Mouse (Mus musculus) kidney, adult 11 months (tissue): ENCODE data around the gene Gpbp1.

Source experiments
- DNase-seq: peaks from one replicate; pipeline ENCODE4 v3.0.0; 2022

Gene Gpbp1

DNA sequence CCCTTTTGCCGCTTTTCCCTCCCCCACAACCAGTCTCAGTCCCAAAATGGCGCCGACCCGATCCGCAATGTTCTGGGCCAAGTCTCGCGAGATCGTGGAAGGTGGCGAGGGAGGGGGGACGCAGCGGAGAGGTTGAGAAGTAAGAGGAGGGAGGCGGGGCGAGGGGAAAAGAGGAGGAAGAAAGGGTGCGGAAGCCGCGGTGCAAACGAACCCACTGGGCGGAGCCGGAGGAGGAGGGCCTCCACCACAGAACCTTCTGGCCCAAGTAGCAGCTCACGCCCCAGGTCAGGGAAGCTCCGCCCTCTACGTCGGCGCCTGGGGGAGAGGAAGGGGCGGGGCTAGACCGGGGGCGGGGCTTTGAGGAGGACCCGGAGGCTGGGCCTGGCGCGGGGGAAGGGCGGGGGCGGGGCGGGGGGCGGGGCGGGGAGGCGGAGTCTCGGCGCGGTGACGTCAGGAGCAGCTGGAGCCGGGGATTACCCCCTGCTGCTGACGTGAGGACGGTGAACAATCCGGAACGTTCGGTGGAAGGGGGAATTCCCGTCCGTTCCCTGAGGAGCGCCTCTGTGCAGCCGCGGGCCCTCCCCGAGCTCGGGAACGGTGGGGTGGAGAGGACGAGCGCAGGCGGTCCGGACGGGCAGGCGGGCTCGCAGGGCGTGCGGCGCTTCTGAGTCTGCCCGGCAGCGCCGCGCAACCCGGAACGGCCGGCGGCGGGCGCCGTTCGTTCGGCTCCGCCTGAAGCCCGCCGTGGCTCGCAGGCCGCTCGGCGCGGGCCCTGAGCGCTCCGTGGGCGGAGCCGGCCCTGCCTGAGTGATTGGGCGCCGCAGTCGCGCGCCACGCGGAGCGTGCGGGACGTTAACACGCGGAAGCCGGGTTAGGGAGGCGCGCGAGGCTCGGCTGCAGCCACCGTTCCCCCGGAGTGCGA is at the start of gene Gpbp1:
TSS of gene Gpbp1 (minus strand) at position 310 of the 922 bp plus-strand sequence.
- peak; percentile 100 for DNase-seq

DNA sequence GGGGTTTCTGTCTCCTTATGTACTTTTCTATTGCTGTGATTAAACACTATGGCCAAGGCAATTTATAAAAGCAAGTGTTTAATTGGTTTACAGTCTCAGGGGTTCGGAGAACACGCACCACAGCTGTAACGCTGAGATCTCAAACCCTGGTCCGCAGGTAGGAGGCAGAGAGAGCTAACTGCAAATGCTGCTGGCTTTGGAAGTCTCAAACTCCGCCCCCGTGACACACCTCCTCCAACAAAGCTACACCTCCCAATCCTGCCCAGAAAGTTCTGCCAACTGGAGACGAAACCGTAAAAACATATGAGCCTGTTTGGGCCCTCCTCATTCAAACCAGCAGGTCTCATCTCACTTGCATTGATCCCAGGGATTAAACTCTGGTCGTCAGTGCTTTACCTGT is 47.8 kb upstream of the Gpbp1 start:
- DNase-seq = no peak

DNA sequence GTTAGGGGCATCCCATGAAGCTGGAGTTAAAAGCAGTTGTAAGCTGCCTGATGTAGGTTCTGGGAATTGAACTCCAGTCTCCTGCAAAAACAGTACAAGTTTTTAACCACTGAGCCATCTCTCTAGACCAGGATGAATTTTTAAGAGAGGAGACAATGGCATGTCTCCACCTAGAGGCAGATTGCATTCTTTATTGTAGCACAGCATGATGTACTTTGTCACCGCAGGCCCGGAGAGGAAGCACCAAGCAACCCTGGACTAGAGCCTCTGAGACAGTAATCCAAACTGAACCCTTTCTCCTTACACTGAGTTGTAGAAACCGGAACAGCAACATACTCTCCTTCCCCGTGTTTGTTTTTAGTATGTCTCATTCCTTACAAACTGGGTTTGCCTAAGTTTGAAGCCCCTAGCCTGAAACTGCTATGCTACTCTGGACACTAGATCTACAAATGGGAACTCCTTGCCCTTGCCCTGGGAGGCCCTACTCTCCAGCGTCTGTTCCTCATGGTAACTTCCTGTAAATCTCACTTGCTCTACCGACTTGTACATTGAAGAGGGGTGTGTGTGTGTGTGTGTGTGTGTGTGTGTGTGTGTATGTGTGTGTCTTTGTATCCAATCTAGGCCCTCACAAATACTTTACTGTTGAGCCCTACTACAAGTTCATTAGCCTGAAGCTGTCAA is 46.4 kb upstream of the Gpbp1 start:
- no peak for DNase-seq

DNA sequence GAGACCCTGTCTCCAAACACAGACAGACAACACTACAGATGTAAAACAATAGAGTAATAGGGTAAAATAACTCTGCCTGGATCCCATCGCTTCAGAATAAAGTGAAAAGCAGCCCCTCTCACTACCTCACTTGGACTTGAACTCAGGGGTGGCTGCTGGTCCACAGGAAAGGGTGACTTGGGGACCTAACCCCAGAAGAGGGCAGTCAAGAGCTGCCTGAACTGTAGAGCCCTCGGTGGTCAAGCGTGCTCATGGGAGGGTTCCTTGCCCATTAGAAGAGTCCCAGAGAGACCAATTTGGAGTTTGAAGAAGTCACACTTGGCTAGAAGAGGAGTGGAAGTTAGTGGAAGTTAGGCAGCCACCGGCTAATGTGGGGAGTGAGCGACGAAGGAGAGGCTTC is 44.2 kb upstream of the Gpbp1 start:
- no peak for DNase-seq

- DNase-seq = no peak
These were observed 42.5 kb upstream of the Gpbp1 start for GRCm38 (mm10) chr13:111532178-111532948.

DNA sequence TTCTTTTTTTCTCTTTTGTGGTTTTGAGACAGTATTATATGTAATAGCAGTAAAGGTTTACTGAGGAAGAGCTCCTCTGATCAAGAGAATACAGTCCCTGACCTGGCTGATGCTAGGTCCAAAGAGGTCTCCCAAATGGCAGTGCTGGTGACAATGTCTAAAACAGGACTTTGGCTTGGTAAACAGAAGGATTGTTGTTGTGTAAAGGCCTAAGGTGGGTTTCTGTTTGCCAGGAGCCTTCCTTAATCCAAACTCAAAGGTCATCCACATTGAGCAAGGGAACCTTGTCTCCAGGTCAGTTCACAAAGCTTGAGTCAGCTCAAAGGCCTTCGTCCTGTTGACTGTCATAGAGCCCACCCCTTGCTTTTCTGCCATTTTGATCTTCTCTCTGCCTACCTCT is 41.8 kb upstream of the Gpbp1 start:
- no peak for DNase-seq

- no peak for DNase-seq
These were observed 34.4 kb upstream of the Gpbp1 start for GRCm38 (mm10) chr13:111524277-111524676.

DNA sequence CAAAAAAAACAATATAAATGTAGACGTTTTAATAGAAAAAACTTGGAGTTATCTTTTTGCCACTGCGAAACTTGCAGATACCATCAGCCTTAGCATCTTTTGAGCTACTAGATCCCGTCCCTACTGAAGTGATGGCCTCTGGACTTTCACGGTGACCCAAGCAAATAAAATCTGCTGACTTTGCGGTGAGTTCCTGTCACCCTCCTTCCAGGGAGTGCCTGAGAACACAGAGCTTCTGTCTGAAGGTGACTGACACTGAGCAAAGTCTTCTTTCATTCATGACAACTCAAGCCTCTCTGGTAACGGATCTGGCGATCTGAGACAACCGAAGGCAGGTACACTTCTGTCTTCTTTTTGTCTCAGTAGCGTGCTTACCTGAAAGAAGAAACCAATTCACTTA is 32.4 kb upstream of the Gpbp1 start:
- DNase-seq = no peak

DNA sequence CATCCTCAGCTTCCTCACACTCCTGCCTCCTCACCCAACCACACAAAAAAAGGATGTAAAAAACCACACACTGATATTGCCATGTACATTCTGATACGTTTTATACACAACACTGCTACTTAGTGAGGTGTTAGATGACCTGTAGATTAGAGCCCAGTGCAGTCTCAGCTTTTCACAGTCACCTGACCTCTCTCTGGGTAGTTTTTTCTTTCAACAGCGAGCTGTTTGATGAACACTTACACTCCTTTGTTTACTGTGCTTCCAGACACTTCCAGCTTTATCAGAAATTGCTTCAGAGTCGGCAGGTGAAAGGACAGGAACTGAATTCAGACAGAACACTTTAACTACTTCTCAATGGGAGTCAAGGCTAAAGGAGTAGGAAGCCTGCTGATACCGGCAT is 30.5 kb upstream of the Gpbp1 start:
- DNase-seq = no peak

DNA sequence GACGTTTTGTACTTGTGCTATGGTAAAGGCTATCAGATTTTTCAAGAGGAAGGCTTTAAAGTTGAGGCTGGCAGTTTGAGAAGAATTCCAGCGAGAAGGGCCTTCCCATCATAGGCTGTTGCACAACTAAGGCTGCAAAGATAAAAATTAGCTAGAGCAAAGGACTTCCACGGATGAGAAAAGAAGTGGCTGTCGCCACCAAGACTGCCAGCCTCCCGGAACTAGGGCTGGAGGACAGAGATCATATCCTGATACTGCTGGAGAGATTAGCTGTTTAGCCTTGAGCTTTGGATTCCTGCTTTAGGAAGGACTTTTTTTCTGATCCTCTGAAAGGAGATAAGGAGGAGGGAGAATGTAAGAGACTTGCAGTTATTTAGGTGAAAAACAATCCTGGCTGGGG is 28.4 kb upstream of the Gpbp1 start:
- DNase-seq = no peak

- DNase-seq = no peak
These were observed 26.7 kb upstream of the Gpbp1 start for GRCm38 (mm10) chr13:111516385-111517150.

DNA sequence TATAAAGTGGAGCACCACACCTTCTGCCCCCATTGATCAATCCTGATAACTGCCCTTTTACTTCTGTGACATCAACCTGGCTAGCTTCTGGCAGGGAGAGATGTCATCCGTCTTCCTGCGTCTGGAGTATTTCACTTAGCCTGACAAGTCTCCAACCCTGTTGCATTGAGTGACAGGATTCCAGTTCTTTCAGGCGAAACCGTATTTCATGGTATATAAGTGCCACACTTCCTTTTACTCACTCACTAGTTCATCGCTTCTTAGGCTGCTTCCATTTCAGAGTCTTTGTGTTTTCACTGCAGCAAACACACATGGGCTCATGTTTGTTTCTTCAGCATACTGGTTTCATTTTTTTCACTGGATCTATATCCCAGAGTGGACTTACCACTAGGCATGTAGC is 19.5 kb upstream of the Gpbp1 start:
- DNase-seq = no peak

GRCm38 (mm10) chr13:111508645-111509044 is 18.7 kb upstream of the Gpbp1 start:
- DNase-seq = no peak

- DNase-seq = no peak
These were observed 4.6 kb upstream of the Gpbp1 start for GRCm38 (mm10) chr13:111494330-111495029.

DNA sequence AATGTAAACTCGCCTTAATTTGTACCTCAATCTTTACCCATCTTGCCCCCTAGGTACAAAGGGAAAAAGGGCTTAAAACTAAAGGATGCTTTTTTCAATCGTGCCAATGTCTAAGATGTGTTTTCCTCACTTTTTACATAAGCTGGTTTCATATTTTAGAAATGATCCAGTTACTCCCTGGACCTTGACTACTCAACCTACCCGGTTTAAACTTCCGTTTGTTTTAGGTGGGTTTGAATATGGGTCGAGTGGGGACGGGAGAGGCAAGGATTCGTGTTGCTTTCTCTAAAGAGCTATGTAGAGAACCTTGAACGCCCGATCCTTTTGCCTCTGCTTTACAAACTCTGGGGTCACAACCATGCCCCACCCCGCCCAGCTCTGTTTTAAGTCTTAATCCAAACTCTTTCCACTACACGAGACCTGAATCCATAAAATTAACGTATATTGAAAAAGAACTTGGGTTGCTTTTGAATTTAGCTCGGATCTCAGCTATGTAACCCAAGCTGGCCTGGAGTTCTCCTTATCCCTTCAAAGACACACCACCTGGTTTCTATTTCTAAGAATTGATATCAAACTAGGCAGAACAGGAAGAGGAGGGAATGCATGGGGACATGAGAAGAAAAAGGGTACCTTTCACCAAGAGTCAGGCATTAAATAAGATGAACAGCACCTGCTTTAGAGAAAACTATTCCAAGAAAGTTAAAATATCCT is 1.3 kb upstream of the Gpbp1 start:
- DNase-seq = no peak

DNA sequence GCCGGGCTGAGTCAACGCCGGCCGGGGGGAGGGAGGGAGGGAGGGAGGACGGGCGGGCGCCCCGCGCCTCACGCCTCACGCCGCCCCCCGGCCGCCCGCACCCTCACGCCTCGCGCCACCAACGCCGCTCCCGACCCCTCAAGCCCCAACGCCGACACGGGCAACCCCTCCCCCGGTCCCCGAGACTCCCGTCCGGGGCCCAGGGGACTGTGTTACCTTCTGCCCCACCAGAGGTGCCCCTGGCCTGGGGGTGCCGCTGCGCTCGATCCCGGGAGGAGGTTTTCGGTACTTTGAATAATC is 459 bp downstream of the Gpbp1 start:
- no peak for DNase-seq

- DNase-seq = peak; percentile 25
These were observed 1.0 kb downstream of the Gpbp1 start for GRCm38 (mm10) chr13:111488651-111489501.

- DNase-seq = no peak
These were observed 12.2 kb downstream of the Gpbp1 start for GRCm38 (mm10) chr13:111477695-111478094.

DNA sequence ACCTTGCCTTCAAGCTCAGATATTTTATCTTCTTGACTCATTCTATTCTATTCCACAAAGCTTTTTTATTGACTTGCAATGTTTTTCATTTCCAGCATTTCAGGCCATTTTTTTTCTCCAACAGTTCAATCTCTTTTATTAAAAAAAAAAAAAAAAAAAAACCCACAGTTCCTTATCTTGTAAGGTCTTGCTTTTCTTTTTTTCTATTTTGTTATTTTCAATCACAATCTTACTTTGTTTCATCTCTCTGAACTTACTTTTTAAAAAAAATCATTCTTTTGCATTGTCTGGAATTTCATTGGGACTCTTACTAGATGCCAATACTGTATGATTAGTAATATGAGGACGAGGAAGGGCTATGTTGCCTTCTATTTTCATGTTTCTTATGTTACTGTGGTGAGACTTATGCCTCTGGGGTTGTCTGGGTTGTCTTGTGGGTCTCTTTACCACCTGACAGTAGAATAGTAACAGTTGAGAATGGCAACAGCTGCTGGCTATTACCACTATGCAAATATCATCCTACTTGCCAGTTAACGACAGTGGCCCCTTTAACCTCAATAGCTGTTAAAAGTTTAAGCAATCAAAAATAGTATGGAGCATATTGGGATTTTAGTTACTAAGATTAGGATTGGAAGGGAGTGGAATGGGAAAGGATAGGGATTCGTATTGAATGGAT is 19.2 kb downstream of the Gpbp1 start:
- DNase-seq = no peak

DNA sequence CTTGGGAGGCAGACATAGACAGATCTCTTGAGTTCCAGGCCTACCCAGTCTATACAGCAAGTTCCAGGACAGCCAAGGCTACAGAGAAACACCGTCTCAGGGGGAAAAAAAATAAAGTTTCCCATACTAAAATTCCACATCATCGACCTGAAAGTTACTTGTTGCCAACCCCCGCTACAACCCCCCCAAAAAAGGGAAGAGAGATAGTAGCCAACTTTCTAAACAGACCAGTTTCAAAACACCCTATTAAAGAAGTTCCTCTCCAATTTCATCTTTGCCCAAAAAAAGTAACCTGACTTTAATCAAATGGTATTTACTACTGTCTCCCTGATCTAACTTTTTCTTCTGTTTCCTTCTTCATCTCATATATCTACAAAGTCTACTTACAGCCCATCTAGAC is 22.6 kb downstream of the Gpbp1 start:
- no peak for DNase-seq
